Mouse (Mus musculus) midbrain, postnatal 0 days (tissue): ENCODE measurements around the gene Abl1. TPM values are rescaled to one million over a fixed set of nuclear protein-coding genes. Genes with fewer than 3 reads are reported as not detected.

Source experiments
- ATAC-seq: fragments of 200-750 bp; cut with Nextera tagmentation; 2 replicates; pipeline ENCODE4 v1.8.0; 2017; ENCODE audit warnings: moderate number of reproducible peaks, mild to moderate bottlenecking, moderate TSS enrichment, moderate library complexity; ENCODE audit not compliant: low FRiP score
- DNase-seq: peaks from one replicate; pipeline ENCODE4 v3.0.0-alpha.2; 2015; ENCODE audit warnings: low spot score
- H3K27ac ChIP-seq: fragments of 300-500 bp; sonication (generic); 2 replicates; pipeline ENCODE4 v1.5.1; 2014; ENCODE audit warnings: low read depth, mild to moderate bottlenecking, low read length, mixed read lengths
- H3K27me3 ChIP-seq: fragments of 300-500 bp; sonication (generic); 2 replicates; pipeline ENCODE4 v1.6.1; 2014; ENCODE audit warnings: low read length, control low read depth, mixed read lengths; ENCODE audit not compliant: insufficient read depth
- H3K36me3 ChIP-seq: fragments of 300-500 bp; sonication (generic); 2 replicates; pipeline ENCODE4 v1.6.1; 2014; ENCODE audit warnings: low read length, control low read depth, mixed read lengths; ENCODE audit not compliant: insufficient read depth
- H3K4me1 ChIP-seq: fragments of 300-500 bp; sonication (generic); 2 replicates; pipeline ENCODE4 v1.6.1; 2014; ENCODE audit warnings: mild to moderate bottlenecking, control low read depth, antibody characterized with exemption, low read length, mixed read lengths; ENCODE audit not compliant: insufficient read depth
- H3K4me2 ChIP-seq: fragments of 300-500 bp; sonication (generic); 2 replicates; pipeline ENCODE4 v1.6.1; 2014; ENCODE audit warnings: low read depth, mild to moderate bottlenecking, low read length, mixed read lengths; ENCODE audit not compliant: poor library complexity, severe bottlenecking
- H3K4me3 ChIP-seq: fragments of 300-500 bp; sonication (generic); 2 replicates; pipeline ENCODE4 v1.5.1; 2014; ENCODE audit warnings: low read depth, mild to moderate bottlenecking, low read length, moderate library complexity
- H3K9ac ChIP-seq: fragments of 300-500 bp; sonication (generic); replicated peaks from 2 replicates; pipeline ENCODE4 v1.6.1; 2014; ENCODE audit warnings: mild to moderate bottlenecking, low read length, moderate library complexity, mixed read lengths; ENCODE audit not compliant: poor library complexity, severe bottlenecking
- H3K9me3 ChIP-seq: fragments of 300-500 bp; sonication (generic); 2 replicates; pipeline ENCODE4 v1.6.1; 2016; ENCODE audit warnings: low read length, control low read depth
- CTCF ChIP-seq: IDR thresholded peaks from 2 replicates; pipeline ENCODE4 v1.5.1; 2016; ENCODE audit warnings: antibody characterized with exemption, mild to moderate bottlenecking
- WGBS: fragments of 180-500 bp; shearing (Covaris S2); extraction: QIAGEN DNeasy Blood & Tissue Kit; methylation state at CpG from one replicate; pipeline ENCODE4 v1.1.7; 2014; 5-methylcytosine and 5-hydroxymethylcytosine counted together
- polyA plus RNA-seq: library from polyadenylated mRNA; unstranded; fragments of >200 nt; fragmentation: Nextera tagmentation; extraction: Ambion mirVana; gene quantifications from 2 replicates; pipeline ENCODE4 v1.2.1, GENCODE M21; 2015
- total RNA-seq: library from RNA; depleted of rRNA; stranded (reverse); fragments of >200 nt; gene quantifications from 2 replicates; pipeline ENCODE4 v1.2.3, GENCODE M21; 2014

Abl1 gene
- total and polyA plus RNA-seq, 2 experiments from 2014 or later, result 13.1 to 50.1 TPM

DNA sequence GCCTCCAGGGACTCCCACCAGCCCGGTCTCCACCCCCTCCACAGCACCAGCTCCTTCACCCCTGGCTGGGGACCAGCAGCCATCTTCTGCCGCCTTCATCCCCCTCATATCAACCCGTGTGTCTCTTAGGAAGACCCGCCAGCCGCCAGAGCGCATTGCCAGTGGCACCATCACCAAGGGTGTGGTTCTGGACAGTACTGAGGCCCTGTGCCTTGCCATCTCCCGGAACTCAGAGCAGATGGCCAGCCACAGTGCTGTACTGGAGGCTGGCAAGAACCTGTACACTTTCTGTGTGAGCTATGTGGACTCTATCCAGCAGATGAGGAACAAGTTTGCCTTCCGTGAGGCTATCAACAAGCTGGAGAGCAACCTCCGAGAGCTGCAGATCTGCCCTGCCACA, 113.2 kb downstream of the Abl1 start:
- DNase-seq, result no peak
- Histone ChIP-seq H3K9me3 (no peaks in the 10 kb centered on the region), H3K4me2 (no peak overlapping the region), H3K4me1 (peaks cover 3% of the 10 kb centered on the region; the same call in 1 of the 2 replicates), H3K27ac (no peak overlapping the region), H3K4me3 (no peak overlapping the region), H3K36me3 (peaks cover 60% of the 10 kb centered on the region), H3K27me3 (no peaks in the 10 kb centered on the region), H3K9ac (no peak overlapping the region)
- no peak for TF ChIP-seq CTCF
- ATAC-seq, result no peak
- 89% methylated on average over 9 of the region's 9 CpGs for WGBS

DNA sequence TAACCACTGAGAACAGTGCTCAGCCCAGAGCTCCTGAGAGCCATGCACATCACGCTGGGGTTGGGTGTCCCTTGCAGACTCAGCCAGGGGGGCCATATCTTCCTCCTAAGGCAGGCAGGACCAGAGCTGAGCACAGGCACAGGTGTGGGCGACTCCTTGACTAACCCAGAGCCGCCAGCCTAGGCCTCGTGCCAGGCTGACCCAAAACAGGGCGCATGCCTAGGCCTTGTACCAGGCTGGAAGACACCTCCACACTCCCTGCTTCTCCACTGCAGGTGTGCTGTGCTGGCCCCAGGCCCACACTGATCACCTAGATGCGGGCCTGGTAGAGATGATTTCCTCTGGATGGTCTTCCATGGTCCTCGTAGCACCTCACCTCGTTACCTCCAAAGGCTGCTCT, 114.6 kb downstream of the Abl1 start:
- peaks cover 48% of the 10 kb centered on the region for H3K36me3 ChIP-seq
- no peak overlapping the region for H3K4me2 ChIP-seq
- no peak for TF ChIP-seq CTCF
- H3K27ac ChIP-seq, result no peak overlapping the region
- WGBS, result 94% methylated on average over 8 of the region's 8 CpGs
- H3K9ac ChIP-seq, result no peak overlapping the region
- H3K27me3 ChIP-seq, result no peaks in the 10 kb centered on the region
- peaks cover 12% of the 10 kb centered on the region; the same call in 1 of the 2 replicates for H3K4me1 ChIP-seq
- H3K4me3 ChIP-seq, result no peak overlapping the region
- no peak for DNase-seq
- H3K9me3 ChIP-seq, result no peaks in the 10 kb centered on the region
- ATAC-seq, result no peak

GRCm38 (mm10) chr2:31803480-31803879, 115.3 kb downstream of the Abl1 start:
- Histone ChIP-seq H3K4me2 (no peak overlapping the region), H3K9ac (no peak overlapping the region), H3K9me3 (no peaks in the 10 kb centered on the region), H3K27me3 (no peaks in the 10 kb centered on the region), H3K4me1 (peaks cover 14% of the 10 kb centered on the region), H3K36me3 (peaks cover 41% of the 10 kb centered on the region), H3K27ac (no peak overlapping the region), H3K4me3 (no peak overlapping the region)
- 88% methylated on average over 14 of the region's 14 CpGs for WGBS
- no peak for TF ChIP-seq CTCF
- ATAC-seq, result no peak
- no peak for DNase-seq

- Histone ChIP-seq H3K36me3 (peaks cover 10% of the 10 kb centered on the region), H3K9me3 (no peaks in the 10 kb centered on the region), H3K4me1 (peaks cover 35% of the 10 kb centered on the region), H3K27ac (peak overlapping the region; percentile 75), H3K4me3 (no peak overlapping the region), H3K4me2 (no peak overlapping the region), H3K9ac (peak overlapping the region; percentile 33; the same call in 1 of the 2 replicates), H3K27me3 (no peaks in the 10 kb centered on the region)
- WGBS, result 15% methylated on average over 9 of the region's 9 CpGs
- no peak; the same call in 1 of the 2 replicates for TF ChIP-seq CTCF
- DNase-seq (peak; percentile 59), ATAC-seq (peak; percentile 21; the same call in 1 of the 2 replicates)
These were observed 118.6 kb downstream of the Abl1 start for GRCm38 (mm10) chr2:31806639-31807382.

DNA sequence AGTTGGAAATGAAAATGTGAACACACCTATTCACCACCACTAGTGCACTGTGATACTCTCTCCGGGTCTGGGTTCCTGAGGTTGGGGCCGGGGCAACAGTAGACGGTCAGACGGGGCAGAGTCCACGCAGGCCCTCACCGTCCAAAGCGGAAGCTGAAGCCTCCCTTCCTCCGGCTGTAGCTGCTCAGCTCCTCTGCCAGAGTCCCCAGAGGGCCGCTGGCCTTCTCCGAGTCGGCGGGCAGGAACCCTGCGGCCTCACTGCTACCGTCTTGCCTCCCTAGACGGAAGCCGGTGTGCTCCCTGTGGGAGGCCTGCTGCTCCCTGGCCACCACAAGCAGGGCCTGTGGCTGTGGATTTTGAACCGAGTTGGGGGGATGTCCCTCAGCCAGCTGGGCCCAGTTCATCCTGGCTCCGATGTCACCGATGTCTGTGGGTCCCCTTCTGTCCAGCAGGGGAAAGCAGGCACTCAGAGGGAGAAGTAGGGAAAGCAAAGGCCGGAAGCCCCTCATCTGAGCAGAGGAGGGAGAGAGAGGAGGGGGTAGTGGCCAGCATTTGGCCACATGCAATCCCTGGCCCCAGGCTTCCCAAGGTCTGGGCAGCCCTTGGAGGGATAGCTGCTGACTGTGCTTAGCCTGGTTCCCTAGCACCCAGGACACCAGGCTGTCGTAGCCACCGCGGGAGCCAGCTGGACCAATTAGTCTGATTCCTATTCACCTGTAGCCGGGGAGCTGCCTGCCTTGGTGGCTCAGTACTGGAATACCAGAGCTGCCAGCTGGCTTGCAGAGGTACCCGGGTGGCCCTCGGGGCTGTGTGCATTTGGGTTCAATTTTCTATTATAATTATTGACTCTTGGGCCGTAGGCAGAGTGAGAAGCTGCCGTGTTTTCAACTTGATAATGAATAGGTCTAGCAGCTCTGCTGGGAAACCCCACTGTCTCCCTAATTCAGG, 120.5 kb downstream of the Abl1 start:
- H3K36me3 ChIP-seq, result 0 out of 2 replicates have a peak, but pooled peaks cover 7% of the 10 kb centered on the region
- H3K27me3 ChIP-seq, result no peaks in the 10 kb centered on the region
- WGBS, result 32% methylated on average over 28 of the region's 28 CpGs
- no peak overlapping the region for H3K4me3 ChIP-seq
- ATAC-seq, result no peak
- DNase-seq, result peak; percentile 47
- H3K4me2 ChIP-seq, result no peak overlapping the region
- H3K9me3 ChIP-seq, result no peaks in the 10 kb centered on the region
- peaks cover 35% of the 10 kb centered on the region for H3K4me1 ChIP-seq
- TF ChIP-seq CTCF, result peak; percentile 52
- no peak overlapping the region for H3K27ac ChIP-seq
- H3K9ac ChIP-seq, result 0 out of 2 replicates have a peak overlapping the region, but pooled peaks have one; percentile 8
